Mouse (Mus musculus) midbrain, embryonic 11.5 days (tissue): ENCODE results near the gene Enoph1. TPM values are rescaled to one million over a fixed set of nuclear protein-coding genes. Genes with fewer than 3 reads are reported as not detected.
A peak's percentile ranks its signal among the peaks of the same experiment; 100 is the strongest.

Experiments used
- ATAC-seq: fragments of 200-750 bp; cut with Nextera tagmentation; 2 replicates; pipeline ENCODE4 v1.8.0; 2017; ENCODE audit warnings: moderate TSS enrichment, moderate library complexity; ENCODE audit not compliant: low FRiP score
- DNase-seq: peaks from one replicate; pipeline ENCODE4 v3.0.0; 2015; ENCODE audit warnings: low spot score; ENCODE audit errors: missing footprints
- H3K27ac ChIP-seq: fragments of 300-500 bp; sonication (generic); 2 replicates; pipeline ENCODE4 v1.5.1; 2014; ENCODE audit warnings: low read depth, low read length
- H3K27me3 ChIP-seq: fragments of 300-500 bp; sonication (generic); 2 replicates; pipeline ENCODE4 v1.6.1; 2014; ENCODE audit warnings: mild to moderate bottlenecking, low read length, moderate library complexity, mixed read lengths; ENCODE audit not compliant: control insufficient read depth, insufficient read depth
- H3K36me3 ChIP-seq: fragments of 300-500 bp; sonication (generic); 2 replicates; pipeline ENCODE4 v1.6.1; 2014; ENCODE audit warnings: mild to moderate bottlenecking, low read length, moderate library complexity, mixed read lengths; ENCODE audit not compliant: control insufficient read depth, insufficient read depth
- H3K4me1 ChIP-seq: fragments of 300-500 bp; sonication (generic); 2 replicates; pipeline ENCODE4 v1.6.1; 2014; ENCODE audit warnings: low read length; ENCODE audit not compliant: control insufficient read depth, insufficient read depth
- H3K4me2 ChIP-seq: fragments of 300-500 bp; sonication (generic); 2 replicates; pipeline ENCODE4 v1.6.1; 2014; ENCODE audit warnings: mild to moderate bottlenecking, moderate library complexity
- H3K4me3 ChIP-seq: fragments of 300-500 bp; sonication (generic); 2 replicates; pipeline ENCODE4 v1.5.1; 2014; ENCODE audit warnings: low read depth, low read length
- H3K9ac ChIP-seq: fragments of 300-500 bp; sonication (generic); 2 replicates; pipeline ENCODE4 v1.6.1; 2014; ENCODE audit warnings: low read length
- H3K9me3 ChIP-seq: fragments of 300-500 bp; sonication (generic); 2 replicates; pipeline ENCODE4 v1.6.1; 2016; ENCODE audit warnings: low read length; ENCODE audit not compliant: control insufficient read depth
- WGBS: fragments of 180-500 bp; shearing (Covaris S2); extraction: QIAGEN DNeasy Blood & Tissue Kit; methylation state at CpG from one replicate; pipeline ENCODE4 v1.1.7; 2014; 5-methylcytosine and 5-hydroxymethylcytosine counted together
- polyA plus RNA-seq: library from polyadenylated mRNA; unstranded; fragments of >200 nt; fragmentation: Nextera tagmentation; extraction: Ambion mirVana; gene quantifications from 2 replicates; pipeline ENCODE4 v1.2.1, GENCODE M21; 2014

Enoph1 gene
- polyA plus RNA-seq, 1 experiment from 2014 or later, result 44.5 TPM

DNA sequence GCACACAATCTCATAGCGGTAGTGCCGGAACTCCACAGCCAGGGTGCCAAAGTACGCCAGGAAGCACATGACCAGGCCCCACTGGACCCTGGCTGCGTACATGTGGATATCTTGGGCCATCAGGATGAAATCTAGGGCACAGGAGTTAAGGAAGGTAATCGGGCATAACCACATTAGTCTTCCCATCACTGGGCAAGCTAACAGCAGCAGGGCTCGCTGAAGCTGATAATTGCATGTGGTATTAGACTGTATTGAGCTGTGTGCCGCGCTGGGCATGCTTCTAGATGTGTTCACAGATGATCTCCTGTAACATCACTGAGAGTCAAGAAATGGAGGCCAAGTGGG, 40.1 kb downstream of the Enoph1 start:
- Histone ChIP-seq H3K27ac (no peak overlapping the region), H3K36me3 (no peaks in the 10 kb centered on the region), H3K4me2 (peak overlapping the region; percentile 49; the same call in 1 of the 2 replicates), H3K9me3 (no peaks in the 10 kb centered on the region), H3K27me3 (no peaks in the 10 kb centered on the region), H3K4me1 (no peaks in the 10 kb centered on the region), H3K4me3 (no peak overlapping the region), H3K9ac (no peak overlapping the region)
- 0 out of 2 replicates have a peak, but pooled peaks have one; percentile 38 for ATAC-seq
- no peak for DNase-seq
- WGBS, result 82% methylated on average over 8 of the region's 8 CpGs

- Histone ChIP-seq H3K27me3 (no peaks in the 10 kb centered on the region), H3K36me3 (no peaks in the 10 kb centered on the region), H3K9ac (no peak overlapping the region), H3K9me3 (no peaks in the 10 kb centered on the region), H3K4me2 (no peak overlapping the region), H3K4me1 (no peaks in the 10 kb centered on the region), H3K27ac (no peak overlapping the region), H3K4me3 (no peak overlapping the region)
- peak; percentile 67 for DNase-seq
- WGBS, result 84% methylated on average over 4 of the region's 4 CpGs
- ATAC-seq, result no peak
These were observed 42.2 kb downstream of the Enoph1 start for GRCm38 (mm10) chr5:100082006-100082405.

DNA sequence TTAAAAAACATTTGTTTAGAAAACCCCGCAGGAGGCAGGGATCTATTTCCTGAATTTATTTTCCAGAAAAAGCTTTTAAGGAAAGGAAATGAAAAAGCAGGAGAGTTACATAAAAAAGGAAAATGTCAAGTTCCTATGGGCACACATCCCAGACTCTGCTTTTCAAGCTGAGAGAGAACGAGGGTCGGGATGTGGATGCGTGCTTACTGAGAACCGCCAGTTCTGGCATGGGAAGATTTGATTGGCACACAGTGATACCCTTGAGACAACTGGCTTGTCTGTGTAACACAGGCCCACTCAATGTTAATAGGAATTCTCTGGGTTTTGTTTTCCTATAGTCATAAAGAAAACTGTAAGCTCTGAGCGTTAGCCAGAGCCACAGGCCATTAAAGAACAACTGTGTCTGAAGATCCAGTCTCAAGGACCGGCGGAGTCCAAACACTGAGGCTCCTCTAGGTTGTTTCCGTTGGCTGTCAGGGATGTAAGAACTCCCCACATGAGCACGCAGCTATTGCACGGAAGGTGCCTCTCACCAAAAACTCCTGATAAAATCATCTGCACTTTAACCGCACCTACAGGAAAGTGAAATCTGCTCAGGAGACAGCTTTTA, 44.3 kb downstream of the Enoph1 start:
- Histone ChIP-seq H3K4me3 (no peak overlapping the region), H3K27ac (no peak overlapping the region), H3K9me3 (no peaks in the 10 kb centered on the region), H3K4me1 (no peaks in the 10 kb centered on the region), H3K9ac (no peak overlapping the region), H3K36me3 (no peaks in the 10 kb centered on the region), H3K27me3 (no peaks in the 10 kb centered on the region), H3K4me2 (no peak overlapping the region)
- no peak for ATAC-seq
- DNase-seq, result peak; percentile 68
- 84% methylated on average over 12 of the region's 12 CpGs for WGBS

DNA sequence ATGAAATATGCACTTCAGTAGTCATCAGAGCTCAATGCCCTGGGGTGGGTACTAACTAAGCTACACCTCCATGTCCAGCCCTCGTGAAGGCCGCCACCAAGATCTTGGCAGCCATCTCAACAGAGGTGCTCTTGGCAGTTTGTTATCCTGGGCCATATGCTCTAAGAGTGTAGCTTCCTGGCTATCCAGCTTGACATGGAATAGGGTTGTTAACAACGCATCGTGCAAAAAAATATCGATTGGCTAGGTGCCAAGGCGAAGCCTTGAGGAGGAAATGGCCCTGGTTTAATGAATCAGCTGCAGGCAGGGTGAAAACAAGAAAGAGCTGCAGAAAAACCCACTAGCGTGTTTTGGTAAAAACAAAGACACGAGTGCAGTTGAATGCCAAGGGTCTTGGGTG, 45.3 kb downstream of the Enoph1 start:
- H3K4me2 ChIP-seq, result no peak overlapping the region
- no peaks in the 10 kb centered on the region for H3K4me1 ChIP-seq
- no peaks in the 10 kb centered on the region for H3K27me3 ChIP-seq
- no peak overlapping the region for H3K9ac ChIP-seq
- H3K9me3 ChIP-seq, result no peaks in the 10 kb centered on the region
- no peaks in the 10 kb centered on the region for H3K36me3 ChIP-seq
- no peak overlapping the region for H3K4me3 ChIP-seq
- no peak for ATAC-seq
- peak; percentile 73 for DNase-seq
- 89% methylated on average over 8 of the region's 8 CpGs for WGBS
- no peak overlapping the region for H3K27ac ChIP-seq

DNA sequence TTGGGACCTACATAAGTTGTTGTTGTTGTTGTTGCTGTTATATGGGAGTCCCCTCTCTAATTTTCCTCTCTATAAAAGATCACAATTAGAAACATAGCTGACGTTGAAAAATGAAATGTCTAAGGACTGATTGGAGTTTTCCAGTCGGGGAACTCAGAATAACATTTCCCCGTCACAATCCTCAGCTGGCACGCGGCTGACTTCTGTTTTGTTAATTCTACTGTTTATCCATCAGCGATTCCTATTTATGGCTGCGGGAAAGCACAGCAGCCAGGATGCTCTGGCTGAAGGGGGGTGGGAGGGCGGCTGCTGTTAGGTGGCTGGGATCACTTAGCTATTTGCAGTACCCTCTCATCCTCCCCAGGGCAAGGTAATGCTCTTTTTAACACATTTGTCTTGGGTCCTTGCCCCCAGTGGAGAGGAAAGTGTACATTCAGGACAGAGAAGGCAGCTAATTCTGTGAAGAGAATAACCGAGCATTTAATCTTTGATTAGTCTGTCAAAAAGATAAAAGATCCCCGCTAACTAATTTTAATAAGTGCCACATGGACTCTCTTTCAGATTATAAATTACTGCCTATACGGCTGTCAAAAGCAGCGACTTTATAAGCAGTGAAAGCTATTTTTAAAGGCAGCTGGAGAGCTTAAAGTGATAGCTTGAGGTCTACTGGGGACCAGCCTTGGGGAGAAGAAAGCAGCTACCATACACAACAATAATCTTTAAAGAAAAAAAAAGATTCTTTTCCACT, 50.9 kb downstream of the Enoph1 start:
- no peak overlapping the region for H3K9ac ChIP-seq
- no peaks in the 10 kb centered on the region for H3K27me3 ChIP-seq
- peaks cover 6% of the 10 kb centered on the region; the same call in 1 of the 2 replicates for H3K4me1 ChIP-seq
- no peak for ATAC-seq
- H3K9me3 ChIP-seq, result no peaks in the 10 kb centered on the region
- no peaks in the 10 kb centered on the region for H3K36me3 ChIP-seq
- DNase-seq, result peak; percentile 90
- no peak overlapping the region for H3K27ac ChIP-seq
- H3K4me2 ChIP-seq, result no peak overlapping the region
- 42% methylated on average over 12 of the region's 12 CpGs for WGBS
- H3K4me3 ChIP-seq, result no peak overlapping the region

- Histone ChIP-seq H3K36me3 (no peaks in the 10 kb centered on the region), H3K9me3 (no peaks in the 10 kb centered on the region), H3K4me3 (no peak overlapping the region), H3K27me3 (no peaks in the 10 kb centered on the region), H3K27ac (0 out of 2 replicates have a peak overlapping the region, but pooled peaks have one; percentile 44), H3K9ac (0 out of 2 replicates have a peak overlapping the region, but pooled peaks have one; percentile 16), H3K4me1 (peaks cover 6% of the 10 kb centered on the region; the same call in 1 of the 2 replicates), H3K4me2 (peak overlapping the region; percentile 35)
- ATAC-seq (no peak), DNase-seq (no peak)
- 47% methylated on average over 10 of the region's 10 CpGs for WGBS
These were observed 51.4 kb downstream of the Enoph1 start for GRCm38 (mm10) chr5:100091263-100091594.

DNA sequence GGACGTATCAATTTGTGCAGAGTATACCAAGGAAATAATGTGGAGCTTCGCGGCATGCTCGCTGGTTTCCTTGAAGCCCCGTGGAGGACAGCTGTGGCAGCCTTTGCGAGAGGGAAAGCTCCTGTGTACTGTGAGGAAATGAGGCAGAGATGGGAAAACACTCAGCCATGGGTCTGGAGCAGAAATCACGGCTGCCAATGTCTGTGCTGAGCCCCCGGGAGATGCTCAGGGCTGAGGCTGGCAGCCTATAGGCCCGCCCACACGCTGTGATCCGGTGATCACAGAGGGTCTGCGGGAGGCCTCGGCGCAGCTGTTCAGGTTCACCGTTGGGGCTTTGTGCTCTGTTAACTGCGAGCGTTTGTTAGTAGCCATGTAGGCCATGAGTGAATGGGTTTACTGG, 51.8 kb downstream of the Enoph1 start:
- Histone ChIP-seq H3K9me3 (no peaks in the 10 kb centered on the region), H3K27me3 (no peaks in the 10 kb centered on the region), H3K9ac (0 out of 2 replicates have a peak overlapping the region, but pooled peaks have one; percentile 16), H3K4me2 (peak overlapping the region; percentile 35), H3K27ac (0 out of 2 replicates have a peak overlapping the region, but pooled peaks have one; percentile 44), H3K36me3 (no peaks in the 10 kb centered on the region), H3K4me3 (no peak overlapping the region), H3K4me1 (peaks cover 6% of the 10 kb centered on the region; the same call in 1 of the 2 replicates)
- DNase-seq (peak; percentile 91), ATAC-seq (peak; percentile 86)
- 11% methylated on average over 17 of the region's 17 CpGs for WGBS

DNA sequence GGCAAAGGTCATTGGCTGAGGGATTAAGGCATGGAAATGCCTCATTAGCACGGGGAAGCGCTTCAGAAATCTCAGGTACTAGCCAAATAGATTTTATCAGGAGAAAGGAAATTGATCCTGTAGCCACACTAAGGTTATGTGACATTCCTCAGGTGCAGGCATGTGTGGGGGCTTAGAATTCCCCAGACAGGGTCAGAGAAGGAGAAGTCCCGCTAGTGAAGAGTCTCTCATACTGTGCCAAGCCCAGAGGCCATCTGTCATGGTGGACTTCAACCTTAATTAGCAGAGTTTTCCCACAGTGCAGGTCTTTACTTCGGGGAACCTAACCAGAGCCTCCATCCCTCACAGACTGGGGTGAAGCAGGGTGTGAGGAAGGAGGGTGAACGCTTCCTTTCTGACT, 57.2 kb downstream of the Enoph1 start:
- H3K9ac ChIP-seq, result no peak overlapping the region
- ATAC-seq, result no peak

GRCm38 (mm10) chr5:100097967-100098366, 58.2 kb downstream of the Enoph1 start:
- WGBS, result 99% methylated on average over 4 of the region's 4 CpGs
- ATAC-seq, result no peak

More for the DNA sequence above, 57.2 kb downstream of the Enoph1 start:
- H3K4me1 ChIP-seq, result no peaks in the 10 kb centered on the region
- no peak for DNase-seq
- no peaks in the 10 kb centered on the region for H3K27me3 ChIP-seq
- H3K36me3 ChIP-seq, result no peaks in the 10 kb centered on the region
- H3K4me2 ChIP-seq, result no peak overlapping the region
- H3K4me3 ChIP-seq, result no peak overlapping the region
- no peak overlapping the region for H3K27ac ChIP-seq
- WGBS, result 71% methylated on average over 5 of the region's 5 CpGs
- no peaks in the 10 kb centered on the region for H3K9me3 ChIP-seq

More at GRCm38 (mm10) chr5:100097967-100098366, 58.2 kb downstream of the Enoph1 start:
- Histone ChIP-seq H3K4me1 (no peaks in the 10 kb centered on the region), H3K4me3 (no peak overlapping the region), H3K27ac (no peak overlapping the region), H3K36me3 (no peaks in the 10 kb centered on the region), H3K9ac (no peak overlapping the region), H3K27me3 (no peaks in the 10 kb centered on the region), H3K4me2 (no peak overlapping the region), H3K9me3 (no peaks in the 10 kb centered on the region)
- no peak for DNase-seq
